Mouse (Mus musculus) neural tube, embryonic 11.5 days (tissue): ENCODE measurements around the gene Fancc. TPM values are rescaled to one million over a fixed set of nuclear protein-coding genes. Genes with fewer than 3 reads are reported as not detected.

ENCODE experiments used
- ATAC-seq: fragments of 200-750 bp; cut with Nextera tagmentation; 2 replicates; pipeline ENCODE4 v1.8.0; 2017; ENCODE audit warnings: moderate number of reproducible peaks, mild to moderate bottlenecking, moderate TSS enrichment, moderate library complexity; ENCODE audit not compliant: insufficient read depth, low FRiP score, low TSS enrichment
- DNase-seq: peaks from one replicate; pipeline ENCODE4 v3.0.0-alpha.2; 2015; ENCODE audit warnings: low spot score
- H3K27ac ChIP-seq: fragments of 300-500 bp; sonication (generic); 2 replicates; pipeline ENCODE4 v1.5.1; 2014; ENCODE audit warnings: low read depth, mild to moderate bottlenecking, low read length
- H3K27me3 ChIP-seq: fragments of 300-500 bp; sonication (generic); 2 replicates; pipeline ENCODE4 v1.6.1; 2014; ENCODE audit warnings: mild to moderate bottlenecking, low read length, mixed read lengths; ENCODE audit not compliant: control insufficient read depth, insufficient read depth
- H3K36me3 ChIP-seq: fragments of 300-500 bp; sonication (generic); 2 replicates; pipeline ENCODE4 v1.6.1; 2014; ENCODE audit warnings: mild to moderate bottlenecking, low read length, moderate library complexity, mixed read lengths; ENCODE audit not compliant: control insufficient read depth, insufficient read depth
- H3K4me1 ChIP-seq: fragments of 300-500 bp; sonication (generic); 2 replicates; pipeline ENCODE4 v1.6.1; 2014; ENCODE audit warnings: low read length, mixed read lengths; ENCODE audit not compliant: control insufficient read depth, insufficient read depth
- H3K4me2 ChIP-seq: fragments of 300-500 bp; sonication (generic); 2 replicates; pipeline ENCODE4 v1.6.1; 2014; ENCODE audit warnings: low read depth, mild to moderate bottlenecking, moderate library complexity
- H3K4me3 ChIP-seq: fragments of 300-500 bp; sonication (generic); 2 replicates; pipeline ENCODE4 v1.5.1; 2014; ENCODE audit warnings: low read depth, low read length
- H3K9ac ChIP-seq: fragments of 300-500 bp; sonication (generic); 2 replicates; pipeline ENCODE4 v1.6.1; 2014; ENCODE audit warnings: mild to moderate bottlenecking, low read length
- H3K9me3 ChIP-seq: fragments of 300-500 bp; sonication (generic); 2 replicates; pipeline ENCODE4 v1.6.1; 2016; ENCODE audit warnings: low read length; ENCODE audit not compliant: control insufficient read depth
- WGBS: fragments of 180-500 bp; shearing (Covaris S2); extraction: QIAGEN DNeasy Blood & Tissue Kit; methylation state at CpG from one replicate; pipeline ENCODE4 v1.1.7; 2014; 5-methylcytosine and 5-hydroxymethylcytosine counted together
- polyA plus RNA-seq: library from polyadenylated mRNA; unstranded; fragments of >200 nt; fragmentation: Nextera tagmentation; extraction: Ambion mirVana; gene quantifications from 2 replicates; pipeline ENCODE4 v1.2.1, GENCODE M21; 2014

The Fancc gene
- polyA plus RNA-seq, 1 experiment from 2014 or later = 22.2 TPM

DNA sequence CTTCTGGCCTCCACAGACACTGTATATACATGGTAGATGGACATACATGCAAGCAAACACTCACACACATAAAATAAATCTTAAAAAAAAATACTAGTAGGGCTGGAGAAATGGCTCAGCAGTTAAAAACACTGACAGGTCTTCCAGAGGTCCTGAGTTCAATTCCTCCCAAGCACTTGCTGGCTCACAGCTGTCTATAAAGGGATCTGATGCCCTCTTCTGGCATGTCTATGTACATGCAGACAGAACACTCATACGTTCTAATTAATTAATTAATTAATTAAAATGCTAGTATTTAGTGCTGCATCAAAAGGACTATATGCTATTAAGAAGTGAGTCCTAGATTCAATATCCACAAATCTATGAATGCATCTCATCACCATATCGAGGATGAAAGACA is 78.9 kb downstream of the Fancc start:
- no peak for DNase-seq
- no peak overlapping the region for H3K4me3 ChIP-seq

DNA sequence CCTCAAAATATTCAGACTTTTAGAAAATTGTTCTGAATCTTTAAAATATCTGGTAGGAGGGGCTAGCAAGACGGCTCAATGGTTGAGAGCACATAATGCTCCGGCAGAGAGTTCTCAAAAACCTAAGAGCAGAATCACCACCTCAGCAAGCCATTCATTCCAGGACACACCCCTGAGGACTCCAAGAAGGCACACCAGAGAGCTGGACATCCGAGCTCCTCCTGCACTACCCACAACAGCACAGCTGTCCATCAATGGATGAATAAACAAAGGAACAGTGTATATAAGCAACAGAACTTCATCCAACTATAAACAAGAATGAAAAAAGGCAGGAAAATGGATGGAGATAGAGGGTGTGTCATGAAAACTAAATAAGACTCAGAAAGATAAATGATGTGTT is 80.3 kb downstream of the Fancc start:
- H3K27me3 ChIP-seq = no peaks in the 10 kb centered on the region
- H3K36me3 ChIP-seq = no peaks in the 10 kb centered on the region
- WGBS = 69% methylated on average over 3 of the region's 3 CpGs
- H3K4me2 ChIP-seq = no peak overlapping the region
- no peaks in the 10 kb centered on the region for H3K4me1 ChIP-seq
- H3K9ac ChIP-seq = no peak overlapping the region
- H3K27ac ChIP-seq = no peak overlapping the region
- no peak overlapping the region for H3K4me3 ChIP-seq
- ATAC-seq (no peak), DNase-seq (no peak)
- H3K9me3 ChIP-seq = no peaks in the 10 kb centered on the region

More for the DNA sequence above, 78.9 kb downstream of the Fancc start:
- Histone ChIP-seq H3K27me3 (no peaks in the 10 kb centered on the region), H3K4me1 (no peaks in the 10 kb centered on the region), H3K36me3 (no peaks in the 10 kb centered on the region), H3K4me2 (no peak overlapping the region), H3K9ac (no peak overlapping the region), H3K27ac (no peak overlapping the region), H3K9me3 (no peaks in the 10 kb centered on the region)
- ATAC-seq = no peak
- WGBS = 82% methylated on average over 2 of the region's 2 CpGs

DNA sequence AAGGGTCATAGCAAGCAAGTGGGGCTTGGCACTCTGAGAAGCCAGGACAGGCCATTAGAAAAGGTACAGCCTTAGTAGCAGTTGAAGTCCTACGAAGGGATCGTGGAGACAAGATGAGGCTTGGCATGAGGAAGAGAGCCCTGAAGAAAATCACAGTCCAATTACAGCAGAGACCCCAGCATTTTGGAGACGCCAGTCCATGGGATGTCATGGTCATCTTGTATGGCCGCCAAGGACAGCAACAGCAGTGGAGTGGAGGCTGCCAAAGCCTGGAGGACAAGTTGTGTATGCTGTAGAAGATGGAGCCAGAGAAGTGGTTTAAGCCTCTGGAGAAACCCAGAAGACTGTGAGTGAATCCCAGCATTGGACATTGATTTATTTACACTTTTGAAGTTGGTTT is 84.4 kb downstream of the Fancc start:
- no peak overlapping the region for H3K4me3 ChIP-seq
- H3K36me3 ChIP-seq = no peaks in the 10 kb centered on the region
- H3K4me2 ChIP-seq = no peak overlapping the region
- DNase-seq (no peak), ATAC-seq (no peak)
- H3K4me1 ChIP-seq = no peaks in the 10 kb centered on the region
- H3K9me3 ChIP-seq = no peaks in the 10 kb centered on the region
- no peak overlapping the region for H3K27ac ChIP-seq
- H3K9ac ChIP-seq = no peak overlapping the region
- H3K27me3 ChIP-seq = no peaks in the 10 kb centered on the region
- 95% methylated on average over 4 of the region's 4 CpGs for WGBS

DNA sequence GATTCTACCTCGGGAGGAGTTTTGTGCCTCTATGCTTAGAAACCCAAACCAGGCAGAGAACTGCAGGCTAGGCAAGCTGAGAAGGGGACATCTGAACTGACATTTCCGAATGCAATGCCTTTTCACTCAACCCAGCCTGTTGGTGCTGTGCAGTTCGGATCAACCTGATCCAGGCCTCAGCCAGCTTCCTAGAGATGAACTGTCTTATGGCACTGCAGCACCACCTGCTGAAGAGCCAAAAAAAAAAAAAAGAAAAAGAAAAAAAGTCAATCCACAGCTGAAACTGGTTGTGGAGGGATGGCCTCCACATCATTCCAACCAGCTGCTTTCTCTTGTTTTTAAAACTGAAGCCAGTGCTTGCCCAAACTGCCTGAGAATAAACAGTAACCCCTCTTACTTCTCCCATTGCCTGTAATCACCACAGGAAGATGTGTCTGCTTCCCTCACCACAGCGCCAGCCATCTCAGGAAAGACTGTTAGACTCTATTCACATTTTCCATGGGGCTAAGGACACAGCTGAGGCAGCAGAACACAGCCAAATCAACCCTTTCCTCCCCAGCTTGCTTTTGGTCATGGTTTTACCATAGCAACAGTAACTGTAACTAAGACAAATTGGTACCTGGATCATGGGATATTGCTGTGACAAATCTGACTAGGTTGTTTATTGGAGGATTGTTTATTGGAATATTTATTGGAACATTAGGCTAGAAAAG is 85.6 kb downstream of the Fancc start:
- DNase-seq = no peak
- Histone ChIP-seq H3K27ac (no peak overlapping the region), H3K4me3 (no peak overlapping the region), H3K27me3 (no peaks in the 10 kb centered on the region), H3K4me1 (no peaks in the 10 kb centered on the region), H3K4me2 (no peak overlapping the region), H3K36me3 (no peaks in the 10 kb centered on the region), H3K9me3 (no peaks in the 10 kb centered on the region), H3K9ac (no peak overlapping the region)
- 65% methylated on average over 4 of the region's 4 CpGs for WGBS
- ATAC-seq = no peak

DNA sequence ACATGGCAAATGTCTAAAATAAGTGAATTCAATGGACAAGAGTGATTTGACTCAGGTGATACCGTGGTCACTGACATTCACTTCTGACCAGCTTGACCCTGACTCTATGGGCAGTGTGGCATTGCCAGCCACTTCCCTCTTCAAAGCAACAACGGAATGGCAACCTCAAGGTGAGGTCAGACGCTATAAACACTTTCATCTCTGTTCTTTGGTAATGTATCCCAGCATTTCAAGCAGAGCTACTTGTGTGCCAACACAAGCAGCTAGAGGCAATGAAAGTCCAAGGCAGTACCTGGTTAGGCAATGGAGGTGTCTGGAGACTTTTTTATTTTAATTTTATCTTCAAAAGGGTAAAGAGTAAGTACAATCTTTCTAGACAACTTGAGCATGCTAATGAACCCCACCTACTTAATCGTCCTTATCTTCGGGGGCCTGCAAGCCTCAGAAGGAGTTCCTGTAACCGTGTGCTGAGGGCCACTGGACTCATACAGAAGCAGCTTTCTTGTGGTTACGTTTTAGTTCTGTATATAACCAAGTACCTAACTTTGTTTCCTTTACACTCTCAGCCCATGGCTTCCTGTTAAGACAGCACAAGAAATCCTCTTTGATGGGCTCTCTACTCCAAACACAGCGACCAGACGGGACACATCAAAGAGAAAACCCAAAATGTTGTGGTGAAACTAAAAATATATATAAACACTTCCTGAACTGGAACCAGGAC is 86.3 kb downstream of the Fancc start:
- no peaks in the 10 kb centered on the region for H3K9me3 ChIP-seq
- no peak overlapping the region for H3K4me3 ChIP-seq
- 80% methylated on average over 9 of the region's 9 CpGs for WGBS
- no peak overlapping the region for H3K27ac ChIP-seq
- H3K9ac ChIP-seq = no peak overlapping the region
- no peaks in the 10 kb centered on the region for H3K36me3 ChIP-seq
- no peak overlapping the region for H3K4me2 ChIP-seq
- no peak for DNase-seq
- no peaks in the 10 kb centered on the region for H3K4me1 ChIP-seq
- no peak for ATAC-seq
- H3K27me3 ChIP-seq = no peaks in the 10 kb centered on the region

DNA sequence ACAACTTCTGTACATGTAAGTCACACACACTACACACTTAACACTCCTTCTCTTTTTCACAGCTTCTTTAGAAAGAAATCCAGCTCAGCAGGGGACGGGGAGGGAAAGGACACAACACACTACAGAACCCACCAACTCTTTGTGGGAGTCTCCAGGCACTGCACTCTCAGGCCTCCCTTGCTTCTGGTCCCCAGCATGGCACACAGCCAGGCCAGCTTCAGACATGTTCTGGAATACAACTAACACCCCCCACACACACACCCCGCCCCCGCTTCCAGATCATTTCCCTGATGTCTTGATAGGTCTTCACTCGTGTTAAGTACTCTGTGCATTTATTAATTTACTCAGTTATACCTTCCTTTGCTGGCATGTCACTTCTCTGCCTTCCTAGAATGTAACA is 91.9 kb downstream of the Fancc start:
- ATAC-seq (no peak), DNase-seq (no peak)
- no peaks in the 10 kb centered on the region for H3K27me3 ChIP-seq
- H3K4me3 ChIP-seq = no peak overlapping the region
- H3K27ac ChIP-seq = no peak overlapping the region
- no peak overlapping the region for H3K4me2 ChIP-seq
- WGBS = 84% methylated on average over 4 of the region's 4 CpGs
- no peaks in the 10 kb centered on the region for H3K9me3 ChIP-seq
- H3K36me3 ChIP-seq = no peaks in the 10 kb centered on the region
- H3K4me1 ChIP-seq = no peaks in the 10 kb centered on the region
- H3K9ac ChIP-seq = no peak overlapping the region

DNA sequence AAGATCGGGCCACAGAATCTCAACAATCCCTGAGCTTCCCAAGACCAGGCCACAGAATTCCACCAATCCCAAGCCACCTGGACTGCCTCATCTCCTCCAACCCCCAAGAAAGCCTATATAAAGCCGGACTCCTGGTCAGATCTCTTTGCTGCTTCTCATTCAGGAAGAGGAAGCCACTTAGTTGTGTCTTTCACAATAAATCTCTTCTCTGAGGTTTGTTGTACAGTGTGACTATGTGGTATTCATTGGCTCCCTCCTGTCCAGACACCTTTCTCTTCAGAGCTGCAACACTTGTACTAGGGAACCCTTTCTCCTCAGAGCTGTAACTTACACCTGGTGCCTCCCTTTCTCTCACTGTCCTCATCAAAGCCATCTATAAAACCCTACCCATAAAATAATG is 92.4 kb downstream of the Fancc start:
- Histone ChIP-seq H3K4me3 (no peak overlapping the region), H3K4me2 (no peak overlapping the region), H3K9ac (no peak overlapping the region), H3K36me3 (no peaks in the 10 kb centered on the region), H3K27ac (no peak overlapping the region), H3K27me3 (no peaks in the 10 kb centered on the region), H3K9me3 (no peaks in the 10 kb centered on the region), H3K4me1 (no peaks in the 10 kb centered on the region)
- no peak for ATAC-seq
- WGBS = 88% methylated on average over 2 of the region's 2 CpGs
- DNase-seq = no peak

DNA sequence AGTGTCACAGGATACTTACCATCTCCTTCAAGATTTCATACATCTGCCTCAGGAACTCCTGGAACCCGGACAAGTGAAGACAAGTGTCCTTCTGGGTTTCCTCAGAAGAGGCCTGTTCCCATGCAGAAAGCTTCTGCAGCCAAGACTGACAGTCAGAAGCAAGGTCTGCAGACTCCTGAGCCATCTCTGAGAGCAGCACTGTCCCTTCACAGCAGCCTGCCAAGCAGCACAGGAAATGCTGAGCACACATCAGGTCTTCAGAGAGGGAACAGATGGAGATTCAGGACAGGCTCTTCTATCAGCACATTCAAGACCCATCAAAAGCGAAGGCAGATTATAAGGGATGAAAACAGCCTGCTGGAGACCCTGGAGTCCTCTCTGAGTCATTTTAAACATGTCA is 94.3 kb downstream of the Fancc start:
- no peak overlapping the region for H3K4me2 ChIP-seq
- no peak for ATAC-seq
- H3K4me3 ChIP-seq = no peak overlapping the region
- no peak overlapping the region for H3K9ac ChIP-seq
- no peaks in the 10 kb centered on the region for H3K27me3 ChIP-seq
- WGBS = 79% methylated on average over 2 of the region's 2 CpGs
- H3K27ac ChIP-seq = no peak overlapping the region
- H3K4me1 ChIP-seq = no peaks in the 10 kb centered on the region
- no peaks in the 10 kb centered on the region for H3K9me3 ChIP-seq
- no peak for DNase-seq
- H3K36me3 ChIP-seq = no peaks in the 10 kb centered on the region

DNA sequence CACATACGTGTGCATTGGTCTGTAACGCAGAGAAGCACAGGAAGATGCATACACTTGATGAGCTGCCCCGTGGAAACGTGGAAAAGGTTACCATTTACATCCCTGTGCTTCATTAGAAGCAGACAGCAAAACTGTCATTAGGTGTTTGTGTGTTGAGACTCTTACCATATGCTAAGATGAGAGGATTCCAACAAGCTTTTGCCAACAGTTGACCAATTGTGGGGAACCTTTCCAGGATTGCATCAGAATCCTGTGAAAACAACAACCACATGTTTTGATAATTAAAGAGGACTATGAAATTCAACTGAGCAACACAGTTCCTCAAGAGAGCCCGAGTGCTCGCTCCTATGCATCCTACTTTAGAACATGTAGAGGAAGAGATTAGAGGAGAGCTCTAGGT is 97.0 kb downstream of the Fancc start:
- Histone ChIP-seq H3K4me2 (no peak overlapping the region), H3K4me3 (no peak overlapping the region), H3K9me3 (no peaks in the 10 kb centered on the region), H3K36me3 (no peaks in the 10 kb centered on the region), H3K9ac (no peak overlapping the region), H3K4me1 (no peaks in the 10 kb centered on the region), H3K27me3 (no peaks in the 10 kb centered on the region), H3K27ac (no peak overlapping the region)
- WGBS = 93% methylated on average over 6 of the region's 6 CpGs
- ATAC-seq (no peak), DNase-seq (no peak)
